22 mouse cellular contexts compared by ENCODE assay signal in genomic region chr17:83050591-83051197, GRCm38 (mm10).
DNase-seq lines count a peak whose midpoint lies in the region; ATAC-seq and TF ChIP-seq lines count a peak whose summit lies in the region.
"Had no signal": no experiment of that assay in that cellular context is flagged by ENCODE, and none has a peak within 500 bp of the region (broad histone marks: within the 10 kb centered on the region; RNA-seq: fewer than 3 reads in every experiment).

No protein-coding gene starts in this region.

- no peak overlapping the region for H3K4me2 ChIP-seq in heart, embryonic 14.5 days (ENCODE audit: low read length)
- no peak overlapping the region for H3K4me2 ChIP-seq in embryonic facial prominence, embryonic 12.5 days (replicated peaks)
- no peak overlapping the region for H3K4me2 ChIP-seq in forebrain, embryonic 15.5 days (replicated peaks)
- H3K4me2 ChIP-seq: forebrain, embryonic 13.5 days; hindbrain, embryonic 15.5 days; intestine, embryonic 15.5 days; midbrain, embryonic 12.5 days; neural tube, embryonic 12.5 days had no signal

- no peaks in the 10 kb centered on the region for H3K27me3 ChIP-seq in heart, embryonic 14.5 days (ENCODE audit: control insufficient read depth, insufficient read depth, low read length)
- H3K27me3 ChIP-seq in testis, adult 2 months (ENCODE audit: control insufficient read depth, insufficient read depth, low read length), result no peaks in the 10 kb centered on the region
- no peaks in the 10 kb centered on the region for H3K27me3 ChIP-seq in embryonic facial prominence, embryonic 12.5 days
- no peaks in the 10 kb centered on the region for H3K27me3 ChIP-seq in forebrain, embryonic 15.5 days
- H3K27me3 ChIP-seq: intestine, embryonic 15.5 days; neural tube, embryonic 12.5 days had no signal

- 86% methylated on average over 11 of the region's 11 CpGs for WGBS in heart, embryonic 14.5 days
- WGBS in embryonic facial prominence, embryonic 12.5 days, result 17% methylated on average over 11 of the region's 11 CpGs
- 15% methylated on average over 11 of the region's 11 CpGs for WGBS in forebrain, embryonic 15.5 days

- peak overlapping the region; percentile 28 to 30; a peak in 1 of 4 replicates for H3K27ac ChIP-seq in heart, embryonic 14.5 days (replicated peaks in 1 of 2; ENCODE audit: control insufficient read depth in 1 of 2, insufficient read depth in 1 of 2, low read depth in 2 of 2, low read length in 2 of 2)
- H3K27ac ChIP-seq in testis, adult 2 months (ENCODE audit: control insufficient read depth, insufficient read depth, low read depth, low read length), result peak overlapping the region; percentile 23; the same call in 1 of the 2 replicates
- H3K27ac ChIP-seq in embryonic facial prominence, embryonic 12.5 days, result peak overlapping the region; percentile 26; the same call in 1 of the 2 replicates
- H3K27ac ChIP-seq in forebrain, embryonic 15.5 days (replicated peaks), result no peak overlapping the region
- H3K27ac ChIP-seq: forebrain, embryonic 13.5 days; hindbrain, embryonic 15.5 days; intestine, embryonic 15.5 days; limb, embryonic 10.5 days; midbrain, embryonic 12.5 days; neural tube, embryonic 12.5 days had no signal

- no peaks in the 10 kb centered on the region for H3K36me3 ChIP-seq in heart, embryonic 14.5 days (ENCODE audit: control insufficient read depth, insufficient read depth, low read length)
- H3K36me3 ChIP-seq in testis, adult 2 months (ENCODE audit: control insufficient read depth, insufficient read depth, low read length), result no peaks in the 10 kb centered on the region
- H3K36me3 ChIP-seq in embryonic facial prominence, embryonic 12.5 days, result no peaks in the 10 kb centered on the region
- H3K36me3 ChIP-seq in forebrain, embryonic 15.5 days, result no peaks in the 10 kb centered on the region
- H3K36me3 ChIP-seq: heart, embryonic 10.5 days; hindbrain, embryonic 15.5 days; intestine, embryonic 15.5 days; limb, embryonic 10.5 days; midbrain, embryonic 12.5 days; neural tube, embryonic 12.5 days had no signal

- H3K4me3 ChIP-seq in heart, embryonic 14.5 days (ENCODE audit: control insufficient read depth in 1 of 2, insufficient read depth in 1 of 2, low read depth in 1 of 2, low read length in 2 of 2), result no peak overlapping the region
- no peak overlapping the region for H3K4me3 ChIP-seq in testis, adult 2 months (ENCODE audit: control insufficient read depth, low read depth, low read length)
- no peak overlapping the region for H3K4me3 ChIP-seq in embryonic facial prominence, embryonic 12.5 days
- H3K4me3 ChIP-seq in forebrain, embryonic 15.5 days, result no peak overlapping the region
- H3K4me3 ChIP-seq: forebrain, embryonic 13.5 days; heart, embryonic 10.5 days; hindbrain, embryonic 15.5 days; intestine, embryonic 15.5 days; limb, embryonic 10.5 days; midbrain, embryonic 12.5 days; neural tube, embryonic 12.5 days had no signal

- no peak for ATAC-seq in heart, embryonic 14.5 days (ENCODE audit: insufficient number of reproducible peaks, insufficient read depth, low FRiP score, low read depth)
- ATAC-seq in embryonic facial prominence, embryonic 12.5 days (ENCODE audit: insufficient number of reproducible peaks, insufficient read depth, low FRiP score, low TSS enrichment), result no peak
- ATAC-seq in forebrain, embryonic 15.5 days (replicated peaks), result no peak
- ATAC-seq: forebrain, embryonic 13.5 days; intestine, embryonic 15.5 days; liver, postnatal 0 days had no signal

- H3K9ac ChIP-seq in heart, embryonic 14.5 days (ENCODE audit: low read length), result no peak overlapping the region
- H3K9ac ChIP-seq in embryonic facial prominence, embryonic 12.5 days, result no peak overlapping the region
- no peak overlapping the region for H3K9ac ChIP-seq in forebrain, embryonic 15.5 days (replicated peaks)
- H3K9ac ChIP-seq: forebrain, embryonic 13.5 days; hindbrain, embryonic 15.5 days; intestine, embryonic 15.5 days; liver, postnatal 0 days; midbrain, embryonic 12.5 days; neural tube, embryonic 12.5 days had no signal

- DNase-seq in heart, adult 18-20 months, result no peak
- no peak for DNase-seq in testis, postnatal 14 days (ENCODE audit: low spot score)
- DNase-seq in left cerebral cortex, adult 18-20 months (ENCODE audit: low spot score in 2 of 2), result no peak
- DNase-seq: B cell, adult 2 months; cerebellum, adult 8-10 months; gastrocnemius, postnatal 36 days; heart, postnatal 14 days; kidney, postnatal 4 days; layer of hippocampus, adult 9-11 months; liver, postnatal 0 days; thymus, adult 2 months had no signal

- no peak for TF ChIP-seq CTCF in testis, adult 2 months (IDR thresholded peaks at IDR 0.05; ENCODE audit: control insufficient read depth, insufficient read depth, insufficient replicate concordance, low read depth, low read length)

- H3K4me1 ChIP-seq in heart, embryonic 14.5 days (ENCODE audit: control insufficient read depth in 2 of 2, insufficient read depth in 2 of 2, low read length in 2 of 2), result peaks cover 6 to 18% of the 10 kb centered on the region in 2 experiments
- peaks cover 2% of the 10 kb centered on the region; the same call in 1 of the 2 replicates for H3K4me1 ChIP-seq in testis, adult 2 months (ENCODE audit: control insufficient read depth, insufficient read depth, low read length)
- H3K4me1 ChIP-seq in embryonic facial prominence, embryonic 12.5 days, result peaks cover 21% of the 10 kb centered on the region
- H3K4me1 ChIP-seq in forebrain, embryonic 15.5 days, result 0 out of 2 replicates have a peak, but pooled peaks cover 3% of the 10 kb centered on the region
- H3K4me1 ChIP-seq: hindbrain, embryonic 15.5 days; intestine, embryonic 15.5 days; neural tube, embryonic 12.5 days had no signal

- H3K9me3 ChIP-seq in heart, embryonic 14.5 days (ENCODE audit: control insufficient read depth, low read length), result 0 out of 2 replicates have a peak, but pooled peaks cover 2% of the 10 kb centered on the region
- H3K9me3 ChIP-seq in embryonic facial prominence, embryonic 12.5 days, result no peaks in the 10 kb centered on the region
- H3K9me3 ChIP-seq in forebrain, embryonic 15.5 days, result no peaks in the 10 kb centered on the region
- H3K9me3 ChIP-seq: forebrain, embryonic 13.5 days; heart, embryonic 10.5 days; hindbrain, embryonic 15.5 days; intestine, embryonic 15.5 days; limb, embryonic 10.5 days; midbrain, embryonic 12.5 days; neural tube, embryonic 12.5 days had no signal

- no peak for TF ChIP-seq POLR2A in testis, adult 2 months (IDR thresholded peaks at IDR 0.05; ENCODE audit: control insufficient read depth, low read depth, low read length)
